Mouse (Mus musculus) CD4-positive, CD25-positive, alpha-beta regulatory T cell, adult 4 months (primary cell): ENCODE data around the gene Cyp4a12b. TPM values are rescaled to one million over a fixed set of nuclear protein-coding genes. Genes with fewer than 3 reads are reported as not detected.
"Not testable (repeated sequence)": the region's sequence is repeated elsewhere in the genome, so short reads cannot be mapped to it uniquely, and the experiment has no call there.

Experiments
- ATAC-seq: one replicate; pipeline ENCODE4 v1.8.0; 2017
- polyA plus RNA-seq, 2 experiments: library from polyadenylated mRNA; unstranded; fragments of 100-300 nt; shearing (Covaris generic); gene quantifications; one replicate each; pipeline ENCODE4 v1.2.1; 2017

Gene Cyp4a12b
- not detected for polyA plus RNA-seq

GRCm38 (mm10) chr4:115411324-115411723, at the start of gene Cyp4a12b:
Gene Cyp4a12b (plus strand): TSS chr4:115411624.
- not testable (repeated sequence) for ATAC-seq

DNA sequence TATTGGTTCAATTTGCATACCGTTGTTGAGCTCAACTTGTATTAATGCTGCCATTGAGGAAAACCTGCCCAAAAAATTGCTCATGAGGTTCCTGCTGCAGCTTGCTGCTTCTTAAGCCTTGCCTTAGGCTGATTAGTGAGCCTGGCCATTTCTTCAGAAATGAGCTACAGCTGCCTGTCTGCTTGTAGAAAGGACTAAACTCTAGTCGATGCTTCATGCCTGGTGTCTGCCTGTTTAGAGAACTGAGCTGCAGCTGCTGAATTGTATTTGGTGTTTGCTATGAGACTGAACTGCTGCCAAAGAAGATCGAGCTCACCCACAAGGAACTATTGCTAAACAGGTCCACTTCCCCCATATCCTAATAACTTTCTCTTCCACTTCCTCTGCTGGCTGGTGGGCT, 45.8 kb upstream of the Cyp4a12b start:
- ATAC-seq, result not testable (repeated sequence)

GRCm38 (mm10) chr4:115368067-115368466, 43.4 kb upstream of the Cyp4a12b start:
- ATAC-seq, result not testable (repeated sequence)

DNA sequence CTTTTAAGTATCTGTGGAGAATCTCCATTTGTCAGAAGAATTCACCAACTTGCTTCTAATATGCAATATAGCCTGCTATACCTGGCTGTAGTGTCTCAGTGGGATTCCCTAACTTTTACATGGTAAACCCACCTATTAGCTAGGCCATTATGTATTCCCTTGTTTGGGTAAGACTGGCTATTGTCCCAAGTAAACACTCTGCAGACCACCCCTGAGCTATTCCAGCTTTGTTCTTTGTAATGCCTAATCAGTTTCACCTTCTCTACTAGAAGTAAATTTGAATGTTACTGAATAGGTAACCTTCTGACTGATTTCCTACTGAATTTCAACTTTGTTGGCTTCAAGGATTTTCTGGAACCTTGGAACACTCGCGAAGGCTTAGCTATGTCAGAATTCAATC, 15.2 kb upstream of the Cyp4a12b start:
- ATAC-seq, result not testable (repeated sequence)

- ATAC-seq, result not testable (repeated sequence)
Observed at GRCm38 (mm10) chr4:115396950-115397349, 14.5 kb upstream of the Cyp4a12b start.

GRCm38 (mm10) chr4:115450577-115451137, 39.2 kb downstream of the Cyp4a12b start:
- ATAC-seq, result no peak

- ATAC-seq, result no peak
Observed at GRCm38 (mm10) chr4:115452304-115452703, 40.9 kb downstream of the Cyp4a12b start, which contains the start of gene Cyp4a30b. Gene Cyp4a30b (plus strand): TSS chr4:115452604.

DNA sequence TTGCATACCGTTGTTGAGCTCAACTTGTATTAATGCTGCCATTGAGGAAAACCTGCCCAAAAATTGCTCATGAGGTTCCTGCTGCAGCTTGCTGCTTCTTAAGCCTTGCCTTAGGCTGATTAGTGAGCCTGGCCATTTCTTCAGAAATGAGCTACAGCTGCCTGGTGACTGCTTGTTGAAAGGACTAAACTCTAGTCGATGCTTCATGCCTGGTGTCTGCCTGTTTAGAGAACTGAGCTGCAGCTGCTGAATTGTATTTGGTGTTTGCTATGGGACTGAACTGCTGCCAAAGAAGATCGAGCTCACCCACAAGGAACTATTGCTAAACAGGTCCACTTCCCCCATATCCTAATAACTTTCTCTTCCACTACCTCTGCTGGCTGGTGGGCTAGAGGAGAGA, 62.2 kb downstream of the Cyp4a12b start:
- not testable (repeated sequence) for ATAC-seq

GRCm38 (mm10) chr4:115476051-115476450, 64.6 kb downstream of the Cyp4a12b start:
- ATAC-seq, result not testable (repeated sequence)

- ATAC-seq, result no peak
Observed at GRCm38 (mm10) chr4:115481006-115481652, 69.7 kb downstream of the Cyp4a12b start.

Other genes starting within 250 kb of the Cyp4a12b start
- gene Cyp4a29, start 169.5 kb upstream of the Cyp4a12b start, polyA plus RNA-seq, result not detected
- not detected for gene Cyp4a12a, start 112.6 kb upstream of the Cyp4a12b start, polyA plus RNA-seq
- not detected for gene Cyp4a30b, start 41.0 kb downstream of the Cyp4a12b start, polyA plus RNA-seq
- not detected for gene Cyp4a14, start 84.5 kb downstream of the Cyp4a12b start, polyA plus RNA-seq
- not detected for gene Cyp4a10, start 106.6 kb downstream of the Cyp4a12b start, polyA plus RNA-seq
- gene Cyp4a31, start 152.0 kb downstream of the Cyp4a12b start, polyA plus RNA-seq, result not detected
- not detected for gene Cyp4a32, start 189.3 kb downstream of the Cyp4a12b start, polyA plus RNA-seq
- not detected for gene Cyp4b1, start 236.1 kb downstream of the Cyp4a12b start, polyA plus RNA-seq